Comparison of ENCODE assay signal across 8 mouse cellular contexts in genomic region chr19:5940173-5940572, GRCm38 (mm10). TPM values are rescaled to one million over a fixed set of nuclear protein-coding genes. Genes with fewer than 3 reads are reported as not detected.
DNase-seq lines count a peak whose midpoint lies in the region; ATAC-seq lines count a peak whose summit lies in the region.
"Had no signal": no experiment of that assay in that cellular context is flagged by ENCODE, and none has a peak within 500 bp of the region (broad histone marks: within the 10 kb centered on the region; RNA-seq: fewer than 3 reads in every experiment).

No protein-coding gene starts in this region.

- H3K4me2 ChIP-seq in neural tube, embryonic 13.5 days: no peak overlapping the region
- H3K4me2 ChIP-seq: limb, embryonic 12.5 days had no signal

- no peaks in the 10 kb centered on the region for H3K27me3 ChIP-seq in neural tube, embryonic 13.5 days

- 0 out of 2 replicates have a peak, but pooled peaks have one; percentile 13 for ATAC-seq in neural tube, embryonic 13.5 days (ENCODE audit: low read depth)
- no peak for ATAC-seq in megakaryocyte progenitor cell, adult 5-6 weeks (replicated peaks; ENCODE audit: poor library complexity)

- no peak overlapping the region for H3K9ac ChIP-seq in neural tube, embryonic 13.5 days
- H3K9ac ChIP-seq: limb, embryonic 12.5 days had no signal

- H3K4me1 ChIP-seq in neural tube, embryonic 13.5 days (replicated peaks): peaks cover 27% of the 10 kb centered on the region

- peak overlapping the region; percentile 70 for H3K27ac ChIP-seq in neural tube, embryonic 13.5 days (replicated peaks)
- H3K27ac ChIP-seq: limb, embryonic 12.5 days had no signal

- 65% methylated on average over 4 of the region's 4 CpGs for WGBS in neural tube, embryonic 13.5 days

- no peak for DNase-seq in neural tube, embryonic 10.5 days (ENCODE audit: extremely low spot score, low spot score)
- DNase-seq in cerebellum, adult 18-20 months: peak; percentile 89
- peak; percentile 87 for DNase-seq in heart, adult 8-10 months (ENCODE audit: low spot score)
- DNase-seq in kidney, postnatal 25 days: peak; percentile 94 to 95
- peak; percentile 83 for DNase-seq in testis, postnatal 10 days (ENCODE audit: low spot score)

- peaks cover 21% of the 10 kb centered on the region for H3K36me3 ChIP-seq in neural tube, embryonic 13.5 days

- no peaks in the 10 kb centered on the region for H3K9me3 ChIP-seq in neural tube, embryonic 13.5 days
- H3K9me3 ChIP-seq: limb, embryonic 12.5 days had no signal

- no peak overlapping the region for H3K4me3 ChIP-seq in neural tube, embryonic 13.5 days
- H3K4me3 ChIP-seq: limb, embryonic 12.5 days had no signal

RNA-seq across cellular contexts. Expression of gene Cdc42ep2, which starts 15.6 kb away (rescaled TPM):
- 11.8 and 13.5 TPM in 2 replicates for polyA plus RNA-seq in neural tube, embryonic 13.5 days (2015; fragmentation: Nextera tagmentation; extraction: Ambion mirVana)
- total RNA-seq in heart, adult 8-10 months (2022): 1 to 10 TPM; 6.0 to 9.7 (median 8.9) TPM
- total RNA-seq in megakaryocyte progenitor cell, adult 5-6 weeks (2015): not detected in 2 replicates
- 0.07 TPM in 1 of 2 replicates, not detected in the other for total RNA-seq in megakaryocyte progenitor cell, adult 5-6 weeks (2017)

RNA-seq across cellular contexts. Expression of gene Pola2, which starts 23.8 kb away (rescaled TPM):
- 20.8 and 24.8 TPM in 2 replicates for polyA plus RNA-seq in neural tube, embryonic 13.5 days (2015; fragmentation: Nextera tagmentation; extraction: Ambion mirVana)
- total RNA-seq in heart, adult 8-10 months (2022): 10 to 100 TPM in 2 of 4 experiments, 1 to 10 TPM in 2; 7.8 to 13.5 (median 9.3) TPM
- 60.9 and 76.7 TPM in 2 replicates for total RNA-seq in megakaryocyte progenitor cell, adult 5-6 weeks (2015)
- total RNA-seq in megakaryocyte progenitor cell, adult 5-6 weeks (2017): 57.4 and 61.3 TPM in 2 replicates

RNA-seq across cellular contexts. Expression of gene Dpf2, which starts 27.4 kb away (rescaled TPM):
- 117 and 135 TPM in 2 replicates for polyA plus RNA-seq in neural tube, embryonic 13.5 days (2015; fragmentation: Nextera tagmentation; extraction: Ambion mirVana)
- 10 to 100 TPM; 71.9 to 95.2 (median 81.1) TPM for total RNA-seq in heart, adult 8-10 months (2022)
- 47.6 and 50.3 TPM in 2 replicates for total RNA-seq in megakaryocyte progenitor cell, adult 5-6 weeks (2015)
- total RNA-seq in megakaryocyte progenitor cell, adult 5-6 weeks (2017): 65.1 and 83.0 TPM in 2 replicates

RNA-seq across cellular contexts. Expression of gene Slc22a20, which starts 45.8 kb away (rescaled TPM):
- not detected in 2 replicates for polyA plus RNA-seq in neural tube, embryonic 13.5 days (2015; fragmentation: Nextera tagmentation; extraction: Ambion mirVana)
- not detected for total RNA-seq in heart, adult 8-10 months (2022)
- not detected in 2 replicates for total RNA-seq in megakaryocyte progenitor cell, adult 5-6 weeks (2015)
- total RNA-seq in megakaryocyte progenitor cell, adult 5-6 weeks (2017): 0.44 TPM in 1 of 2 replicates, not detected in the other
- polyA plus RNA-seq: limb, embryonic 12.5 days had no signal

RNA-seq across cellular contexts. Expression of gene Tigd3, which starts 46.2 kb away (rescaled TPM):
- polyA plus RNA-seq in neural tube, embryonic 13.5 days (2015; fragmentation: Nextera tagmentation; extraction: Ambion mirVana): 11.1 and 11.4 TPM in 2 replicates
- under 1 TPM; 0.23 to 0.50 (median 0.34) TPM for total RNA-seq in heart, adult 8-10 months (2022)
- 0.32 and 0.81 TPM in 2 replicates for total RNA-seq in megakaryocyte progenitor cell, adult 5-6 weeks (2015)
- 1.5 and 2.8 TPM in 2 replicates for total RNA-seq in megakaryocyte progenitor cell, adult 5-6 weeks (2017)

Comparison
In these comparisons a context has a peak if more than half of its experiments do, and no peak if none do; other contexts are left out.
1. RNA of gene Cdc42ep2, which starts 15.6 kb away (total RNA-seq): 6.0 to 9.7 TPM in heart, adult 8-10 months; 0.07 TPM in megakaryocyte progenitor cell, adult 5-6 weeks; every median in the first group is over 4 times any median in the second.
2. RNA of gene Pola2, which starts 23.8 kb away (total RNA-seq): 57.4 to 76.7 TPM in megakaryocyte progenitor cell, adult 5-6 weeks; 7.8 to 13.5 TPM in heart, adult 8-10 months; every median in the first group is over 4 times any median in the second.